Mouse (Mus musculus) heart, adult 2 months (tissue): ENCODE results near the gene Pgghg. TPM values are rescaled to one million over a fixed set of nuclear protein-coding genes. Genes with fewer than 3 reads are reported as not detected.

Experiments used
- DNase-seq, 2 experiments: peaks; one replicate each; pipeline ENCODE4 v3.0.0; 2021
- H3K27ac ChIP-seq: fragments of 200-600 bp; 2 replicates; pipeline ENCODE4 v1.8.1; 2022
- H3K27me3 ChIP-seq: fragments of 200-500 bp; 2 replicates; pipeline ENCODE4 v1.6.1; 2012; ENCODE audit warnings: mild to moderate bottlenecking, low read length, inconsistent platforms, mixed read lengths; ENCODE audit not compliant: control insufficient read depth, insufficient read depth
- H3K36me3 ChIP-seq: fragments of 200-500 bp; 2 replicates; pipeline ENCODE4 v1.6.1; 2012; ENCODE audit warnings: low read length, inconsistent platforms; ENCODE audit not compliant: control insufficient read depth, insufficient read depth
- H3K4me1 ChIP-seq: fragments of 200-500 bp; 2 replicates; pipeline ENCODE4 v1.6.1; 2011; ENCODE audit warnings: low read length; ENCODE audit not compliant: control insufficient read depth, insufficient read depth
- H3K4me3 ChIP-seq: fragments of 200-600 bp; 2 replicates; pipeline ENCODE4 v1.8.1; 2022
- H3K79me2 ChIP-seq: fragments of 200-500 bp; replicated peaks from 2 replicates; pipeline ENCODE4 v1.6.1; 2012; ENCODE audit warnings: mild to moderate bottlenecking, inconsistent platforms, low read length, moderate library complexity, mixed read lengths; ENCODE audit not compliant: control insufficient read depth, insufficient read depth
- H3K9ac ChIP-seq: fragments of 200-500 bp; 2 replicates; pipeline ENCODE4 v1.6.1; 2012; ENCODE audit warnings: low read depth, mild to moderate bottlenecking, control low read depth, inconsistent platforms, low read length, mixed read lengths
- CTCF ChIP-seq: fragments of 200-600 bp; IDR thresholded peaks from 2 replicates; pipeline ENCODE4 v1.8.1; 2022; ENCODE audit warnings: antibody characterized with exemption, mild to moderate bottlenecking, moderate library complexity
- EP300 ChIP-seq: fragments of 200-500 bp; IDR thresholded peaks from 2 replicates; pipeline ENCODE4 v1.6.1; 2011; ENCODE audit warnings: low read depth, low read length, control low read depth; ENCODE audit not compliant: insufficient read depth
- POLR2A ChIP-seq: fragments of 200-500 bp; IDR thresholded peaks from 2 replicates; pipeline ENCODE4 v1.6.1; 2011; ENCODE audit warnings: mild to moderate bottlenecking, low read depth, low read length, control low read depth; ENCODE audit not compliant: insufficient read depth
- WGBS: fragments of 180-500 bp; shearing (Covaris S2); methylation state at CpG from one replicate; pipeline ENCODE4 v1.1.7; 2018; 5-methylcytosine and 5-hydroxymethylcytosine counted together
- intact Hi-C: fragments of 180-260 bp; cut with DNase I; formaldehyde crosslinking; loops from one replicate; pipeline ENCODE4 v1.15.1; 2025
- long read RNA-seq: library from polyadenylated mRNA; stranded (forward); transcript quantifications from one replicate; pipeline ENCODE4 v2.0.0, GENCODE M21; 2021
- polyA plus RNA-seq: library from polyadenylated mRNA; depleted of rRNA; stranded (reverse); fragments of >200 nt; gene quantifications from 2 replicates; pipeline ENCODE4 v1.2.3, GENCODE M21; 2012; rRNA removed
- total RNA-seq, 2 experiments: library from RNA; stranded (reverse); gene quantifications; 2 replicates each; pipeline ENCODE4 v1.2.3; 2021

Pgghg gene
- total RNA-seq, result 1 to 10 TPM; 4.0 to 5.8 TPM
- 13.0 and 14.1 TPM in 2 replicates for polyA plus RNA-seq
- long read RNA-seq, result 0 reads

DNA sequence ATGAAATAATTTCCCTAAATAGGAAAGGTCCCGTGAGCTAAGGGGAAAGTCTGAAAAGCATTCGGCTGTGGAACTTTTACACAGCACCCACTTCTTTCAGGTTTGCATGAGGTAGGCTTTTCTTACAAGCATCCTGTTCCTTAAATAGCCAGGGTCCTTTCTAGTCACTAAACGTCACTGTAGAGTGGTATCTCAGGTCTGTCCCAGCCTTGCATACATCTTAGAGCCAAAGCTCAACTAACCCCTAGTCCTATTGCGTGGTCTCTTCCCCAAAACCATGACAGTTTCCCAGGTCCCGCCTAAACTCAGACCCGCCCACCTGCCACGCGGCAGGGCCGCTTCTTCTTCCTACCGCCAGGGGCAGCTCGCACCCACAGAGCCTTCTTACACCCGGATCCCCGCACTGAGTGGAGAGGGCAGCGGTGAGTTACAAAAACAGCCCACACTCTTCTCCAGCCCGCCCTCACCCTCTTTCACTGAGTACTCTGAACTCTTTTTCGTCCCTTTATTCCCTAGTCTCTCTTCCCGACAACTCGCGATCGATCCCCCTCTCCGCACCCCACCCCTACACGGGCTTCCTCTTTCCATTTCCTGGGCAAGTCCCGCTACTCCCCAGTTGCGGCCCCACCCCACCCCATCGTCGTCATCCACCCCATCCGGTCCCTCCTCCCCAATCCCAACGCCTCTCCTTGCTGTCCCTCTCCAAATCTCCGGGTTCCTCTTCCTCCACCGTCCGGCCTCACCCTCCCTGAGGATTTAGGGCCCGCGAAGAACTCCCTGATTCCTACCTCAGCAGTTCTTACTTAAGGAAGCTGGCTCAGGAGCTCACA, at the start of gene Pgghg:
Gene Pgghg (plus strand): TSS at position 170 of the 830 bp plus-strand sequence.
- Histone ChIP-seq H3K27me3 (no peaks in the 10 kb centered on the region), H3K4me1 (peaks cover 13% of the 10 kb centered on the region), H3K9ac (peak within 1 kb of the TSS; percentile 82), H3K4me3 (peak within 1 kb of the TSS; percentile 66), H3K27ac (peak within 1 kb of the TSS; percentile 97), H3K36me3 (no peaks in the 10 kb centered on the region), H3K79me2 (no peaks in the 10 kb centered on the region)
- DNase-seq, result peak; percentile 90 to 92
- TF ChIP-seq EP300 (peak; percentile 10; the same call in 1 of the 2 replicates), POLR2A (peak; percentile 92), CTCF (peak; percentile 94)
- 2% methylated on average over 33 of the region's 33 CpGs for WGBS
- intact Hi-C loops, result loop anchor here (1.0 to 5.0 kb wide), 6 partner anchors 12 to 251 kb away; partner anchors contain the start of genes Hras and Lrrc56

DNA sequence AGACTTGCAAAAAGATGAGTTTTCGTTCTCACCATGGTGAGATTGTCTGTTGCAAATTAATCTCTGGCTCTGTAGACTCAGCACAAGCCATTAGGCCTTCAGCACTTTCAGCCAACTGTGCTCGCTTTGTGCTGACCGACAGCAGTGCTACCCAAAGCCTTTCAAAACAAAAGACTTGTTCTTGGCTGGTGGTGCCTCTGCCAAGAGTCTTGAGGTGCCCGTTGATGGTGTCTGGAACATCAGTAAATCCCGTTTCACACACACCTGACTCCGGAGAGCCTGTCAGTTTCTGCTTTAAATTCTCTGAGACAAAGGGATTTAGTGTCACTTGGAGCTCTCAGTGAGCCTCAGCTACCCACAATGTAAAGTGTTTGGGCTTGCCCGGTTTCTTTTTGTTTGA, 47.2 kb upstream of the Pgghg start:
- H3K9ac ChIP-seq, result no peak overlapping the region
- intact Hi-C loops, result no loop called here
- 92% methylated on average over 7 of the region's 7 CpGs for WGBS
- DNase-seq, result no peak
- TF ChIP-seq CTCF, result no peak
- no peaks in the 10 kb centered on the region for H3K27me3 ChIP-seq
- H3K4me1 ChIP-seq, result no peaks in the 10 kb centered on the region; the same call in 1 of the 2 replicates
- H3K79me2 ChIP-seq, result no peaks in the 10 kb centered on the region
- H3K36me3 ChIP-seq, result no peaks in the 10 kb centered on the region; the same call in 1 of the 2 replicates
- no peak overlapping the region for H3K4me3 ChIP-seq
- no peak overlapping the region for H3K27ac ChIP-seq

DNA sequence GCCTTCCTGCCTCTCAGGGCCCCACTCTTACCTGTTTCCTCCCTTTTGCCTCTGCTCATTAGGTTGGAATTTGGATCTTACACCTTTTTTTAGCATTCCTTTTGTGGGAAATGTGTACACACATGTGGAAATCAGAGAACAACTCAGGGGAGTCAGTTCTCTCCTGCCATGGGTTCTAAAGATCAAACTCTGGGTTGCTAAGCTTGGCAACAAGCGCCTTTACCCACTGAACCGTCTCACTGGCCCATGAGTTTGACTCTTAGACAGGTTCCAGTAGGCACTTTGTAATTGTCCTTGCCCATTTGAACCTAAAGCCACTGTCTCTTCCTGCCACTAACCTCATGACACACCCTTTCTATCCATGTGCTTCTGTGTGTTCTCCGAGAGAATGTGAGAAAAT, 46.6 kb upstream of the Pgghg start:
- no peak overlapping the region for H3K9ac ChIP-seq
- DNase-seq, result no peak
- 90% methylated on average over 3 of the region's 3 CpGs for WGBS
- no peak for TF ChIP-seq EP300
- TF ChIP-seq CTCF, result no peak
- no peak for TF ChIP-seq POLR2A
- no peaks in the 10 kb centered on the region; the same call in 1 of the 2 replicates for H3K4me1 ChIP-seq
- no peaks in the 10 kb centered on the region for H3K79me2 ChIP-seq
- intact Hi-C loops, result no loop called here
- H3K27ac ChIP-seq, result no peak overlapping the region
- no peaks in the 10 kb centered on the region for H3K27me3 ChIP-seq
- no peak overlapping the region for H3K4me3 ChIP-seq
- no peaks in the 10 kb centered on the region; the same call in 1 of the 2 replicates for H3K36me3 ChIP-seq

DNA sequence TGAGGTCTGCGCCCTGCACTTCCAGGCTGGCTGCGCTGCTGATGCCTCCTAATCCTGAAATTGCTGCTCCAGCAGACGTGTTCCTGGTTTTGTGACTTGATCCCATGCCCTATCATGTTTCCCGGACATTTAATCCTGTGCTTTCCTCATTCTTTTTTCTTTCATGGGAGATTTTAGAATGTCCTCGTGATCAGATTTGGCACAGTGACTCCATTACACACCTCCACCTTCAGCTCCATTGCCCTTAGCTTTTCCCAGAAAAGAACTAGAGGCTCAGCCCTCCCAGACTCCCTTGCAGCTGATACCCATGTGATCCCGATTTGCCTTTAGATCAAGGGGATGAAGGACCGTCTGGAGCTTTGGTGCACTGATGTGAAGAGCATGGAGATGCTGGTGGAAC, 43.3 kb upstream of the Pgghg start:
- no peak overlapping the region for H3K27ac ChIP-seq
- no peaks in the 10 kb centered on the region for H3K79me2 ChIP-seq
- no peak overlapping the region for H3K9ac ChIP-seq
- intact Hi-C loops, result no loop called here
- H3K27me3 ChIP-seq, result no peaks in the 10 kb centered on the region
- no peak for TF ChIP-seq CTCF
- no peak for TF ChIP-seq EP300
- TF ChIP-seq POLR2A, result no peak
- no peaks in the 10 kb centered on the region; the same call in 1 of the 2 replicates for H3K36me3 ChIP-seq
- 85% methylated on average over 7 of the region's 7 CpGs for WGBS
- no peak for DNase-seq
- H3K4me3 ChIP-seq, result no peak overlapping the region
- no peaks in the 10 kb centered on the region; the same call in 1 of the 2 replicates for H3K4me1 ChIP-seq

DNA sequence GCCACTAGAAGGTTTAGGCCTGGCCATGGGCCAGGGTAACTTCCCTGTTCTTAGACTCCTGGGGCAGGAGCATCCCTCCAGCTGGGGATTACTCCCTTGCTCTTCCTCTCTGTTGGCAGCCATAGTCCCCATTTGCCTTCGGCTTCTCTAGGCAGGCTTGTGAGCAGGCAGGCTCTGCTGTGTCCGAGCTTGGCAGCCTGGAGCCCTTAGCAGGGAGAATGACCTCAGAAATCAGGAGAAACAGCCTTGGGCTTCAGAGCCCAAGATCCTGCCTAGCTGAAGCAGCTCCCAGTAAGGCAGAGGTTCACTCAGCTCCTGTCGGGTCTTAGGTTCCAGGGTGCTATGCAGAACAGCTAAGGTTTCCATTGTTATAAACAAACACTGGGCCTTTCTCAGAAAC, 42.1 kb upstream of the Pgghg start:
- no peaks in the 10 kb centered on the region; the same call in 1 of the 2 replicates for H3K36me3 ChIP-seq
- H3K4me1 ChIP-seq, result no peaks in the 10 kb centered on the region; the same call in 1 of the 2 replicates
- TF ChIP-seq EP300 (no peak), POLR2A (no peak)
- peak overlapping the region; percentile 68; the same call in 1 of the 2 replicates for H3K9ac ChIP-seq
- 45% methylated on average over 3 of the region's 3 CpGs for WGBS
- DNase-seq, result peak in 1 of 2 experiments; percentile 30
- H3K4me3 ChIP-seq, result peak overlapping the region; percentile 49
- H3K27ac ChIP-seq, result peak overlapping the region; percentile 93
- H3K79me2 ChIP-seq, result no peaks in the 10 kb centered on the region
- intact Hi-C loops, result no loop called here
- no peaks in the 10 kb centered on the region for H3K27me3 ChIP-seq

DNA sequence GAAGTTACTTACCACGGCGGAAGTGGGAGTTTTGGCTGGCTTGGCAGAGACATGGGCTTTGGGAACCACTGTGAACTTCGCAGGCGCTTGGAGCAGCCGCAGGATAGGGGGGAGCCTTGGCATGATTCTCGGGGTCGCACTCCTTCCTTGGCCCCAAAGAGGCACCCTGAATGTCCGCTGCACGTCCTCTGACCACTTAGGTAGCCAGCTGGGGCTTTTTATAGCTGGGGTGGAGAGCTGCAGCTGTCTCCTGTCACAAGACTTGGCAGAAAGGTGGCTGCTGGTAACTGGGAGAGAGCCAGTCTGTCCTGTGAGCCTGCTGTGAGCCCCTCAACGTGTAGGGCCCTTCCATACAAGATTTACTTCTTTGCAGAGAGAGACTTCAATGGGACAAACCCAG, 41.0 kb upstream of the Pgghg start, which contains the start of gene Cox8b:
Gene Cox8b (minus strand): TSS at position 227 of the 400 bp plus-strand sequence.
- DNase-seq, result peak; percentile 64 to 71
- WGBS, result 38% methylated on average over 10 of the region's 10 CpGs
- Histone ChIP-seq H3K79me2 (no peaks in the 10 kb centered on the region), H3K4me1 (no peaks in the 10 kb centered on the region; the same call in 1 of the 2 replicates), H3K9ac (peak within 1 kb of the TSS; percentile 68), H3K36me3 (no peaks in the 10 kb centered on the region; the same call in 1 of the 2 replicates), H3K27me3 (no peaks in the 10 kb centered on the region), H3K4me3 (peak within 1 kb of the TSS; percentile 49), H3K27ac (peak within 1 kb of the TSS; percentile 93)
- TF ChIP-seq POLR2A (peak; percentile 88), CTCF (no peak), EP300 (peak; percentile 72)
- intact Hi-C loops, result no loop called here
